Mouse (Mus musculus) thymus, adult 2 months (tissue): ENCODE measurements around the gene 4930455H04Rik.

ENCODE experiments used
- CTCF ChIP-seq: fragments of 200-500 bp; IDR thresholded peaks from 2 replicates; pipeline ENCODE4 v1.5.1; 2012; ENCODE audit warnings: mild to moderate bottlenecking, control low read depth, low read length, moderate library complexity, borderline replicate concordance; ENCODE audit not compliant: control insufficient read depth, poor library complexity, insufficient read depth; ENCODE audit errors: extremely low read depth
- POLR2A ChIP-seq: fragments of 200-500 bp; IDR thresholded peaks from 2 replicates; pipeline ENCODE4 v1.6.1; 2012; ENCODE audit warnings: mild to moderate bottlenecking, low read length, control low read depth, moderate library complexity; ENCODE audit not compliant: control insufficient read depth, poor library complexity, insufficient read depth; ENCODE audit errors: extremely low read depth

- TF ChIP-seq CTCF (no peak), POLR2A (no peak)
Observed at GRCm38 (mm10) chr3:117024557-117024956, 56.5 kb downstream of the 4930455H04Rik start.
